Mouse (Mus musculus) limb, embryonic 11.5 days (tissue): Measurements from ENCODE around the gene Ddx27. TPM values are rescaled to one million over a fixed set of nuclear protein-coding genes. Genes with fewer than 3 reads are reported as not detected.

ENCODE experiments used
- ATAC-seq: fragments of 200-750 bp; cut with Nextera tagmentation; 2 replicates; pipeline ENCODE4 v1.8.0; 2017; ENCODE audit warnings: low read depth; ENCODE audit not compliant: insufficient number of reproducible peaks, low FRiP score, low TSS enrichment
- DNase-seq: peaks from one replicate; pipeline ENCODE4 v3.0.0-alpha.2; 2015; ENCODE audit warnings: low spot score
- H3K27ac ChIP-seq: fragments of 300-500 bp; sonication (generic); replicated peaks from 2 replicates; pipeline ENCODE4 v1.5.1; 2014; ENCODE audit warnings: low read depth, mild to moderate bottlenecking, low read length
- H3K27me3 ChIP-seq: fragments of 300-500 bp; sonication (generic); 2 replicates; pipeline ENCODE4 v1.6.1; 2014; ENCODE audit warnings: mild to moderate bottlenecking, low read length, mixed read lengths; ENCODE audit not compliant: control insufficient read depth, insufficient read depth
- H3K36me3 ChIP-seq: fragments of 300-500 bp; sonication (generic); 2 replicates; pipeline ENCODE4 v1.6.1; 2014; ENCODE audit warnings: mild to moderate bottlenecking, low read length, moderate library complexity, mixed read lengths; ENCODE audit not compliant: control insufficient read depth, insufficient read depth
- H3K4me1 ChIP-seq: fragments of 300-500 bp; sonication (generic); 2 replicates; pipeline ENCODE4 v1.6.1; 2014; ENCODE audit warnings: low read length, mixed read lengths; ENCODE audit not compliant: control insufficient read depth, insufficient read depth
- H3K4me2 ChIP-seq: fragments of 300-500 bp; sonication (generic); 2 replicates; pipeline ENCODE4 v1.6.1; 2014; ENCODE audit warnings: low read depth, mild to moderate bottlenecking, moderate library complexity; ENCODE audit not compliant: severe bottlenecking
- H3K4me3 ChIP-seq: fragments of 300-500 bp; sonication (generic); 2 replicates; pipeline ENCODE4 v1.5.1; 2014; ENCODE audit warnings: low read depth, low read length
- H3K9ac ChIP-seq: fragments of 300-500 bp; sonication (generic); 2 replicates; pipeline ENCODE4 v1.6.1; 2014; ENCODE audit warnings: mild to moderate bottlenecking, low read length
- H3K9me3 ChIP-seq: fragments of 300-500 bp; sonication (generic); 2 replicates; pipeline ENCODE4 v1.6.1; 2016; ENCODE audit warnings: low read length; ENCODE audit not compliant: control insufficient read depth
- WGBS: fragments of 180-500 bp; shearing (Covaris S2); extraction: QIAGEN DNeasy Blood & Tissue Kit; methylation state at CpG from one replicate; pipeline ENCODE4 v1.1.7; 2014; 5-methylcytosine and 5-hydroxymethylcytosine counted together
- polyA plus RNA-seq: library from polyadenylated mRNA; unstranded; fragments of >200 nt; fragmentation: Nextera tagmentation; extraction: Ambion mirVana; gene quantifications from 2 replicates; pipeline ENCODE4 v1.2.1, GENCODE M21; 2014

Gene Ddx27
- polyA plus RNA-seq, 1 experiment from 2014 or later: 49.3 TPM

GRCm38 (mm10) chr2:167078931-167079495 is 64.0 kb downstream of the Ddx27 start:
- no peak for ATAC-seq
- H3K27ac ChIP-seq: no peak overlapping the region
- 58% methylated on average over 9 of the region's 9 CpGs for WGBS

GRCm38 (mm10) chr2:167079535-167080257 is 64.7 kb downstream of the Ddx27 start:
- no peak overlapping the region for H3K4me3 ChIP-seq
- no peak for DNase-seq
- no peak for ATAC-seq

More at GRCm38 (mm10) chr2:167078931-167079495, 64.0 kb downstream of the Ddx27 start:
- Histone ChIP-seq H3K4me3 (no peak overlapping the region), H3K9me3 (no peaks in the 10 kb centered on the region), H3K4me2 (no peak overlapping the region), H3K4me1 (peaks cover 8% of the 10 kb centered on the region; the same call in 1 of the 2 replicates), H3K27me3 (no peaks in the 10 kb centered on the region), H3K9ac (no peak overlapping the region), H3K36me3 (no peaks in the 10 kb centered on the region)
- no peak for DNase-seq

GRCm38 (mm10) chr2:167080387-167080786 is 65.4 kb downstream of the Ddx27 start:
- no peak for ATAC-seq
- no peaks in the 10 kb centered on the region for H3K36me3 ChIP-seq
- peaks cover 8% of the 10 kb centered on the region; the same call in 1 of the 2 replicates for H3K4me1 ChIP-seq
- H3K27ac ChIP-seq: no peak overlapping the region
- no peak overlapping the region for H3K4me3 ChIP-seq
- H3K4me2 ChIP-seq: no peak overlapping the region
- no peak for DNase-seq
- no peak overlapping the region for H3K9ac ChIP-seq
- WGBS: 81% methylated on average over 3 of the region's 3 CpGs
- H3K27me3 ChIP-seq: no peaks in the 10 kb centered on the region
- no peaks in the 10 kb centered on the region for H3K9me3 ChIP-seq

More at GRCm38 (mm10) chr2:167079535-167080257, 64.7 kb downstream of the Ddx27 start:
- Histone ChIP-seq H3K4me1 (peaks cover 8% of the 10 kb centered on the region; the same call in 1 of the 2 replicates), H3K36me3 (no peaks in the 10 kb centered on the region), H3K27ac (no peak overlapping the region), H3K4me2 (no peak overlapping the region), H3K9ac (no peak overlapping the region), H3K27me3 (no peaks in the 10 kb centered on the region), H3K9me3 (no peaks in the 10 kb centered on the region)
- 53% methylated on average over 18 of the region's 18 CpGs for WGBS

- 69% methylated on average over 6 of the region's 6 CpGs for WGBS
- H3K4me1 ChIP-seq: peaks cover 8% of the 10 kb centered on the region; the same call in 1 of the 2 replicates
- no peak for DNase-seq
- no peak overlapping the region for H3K4me2 ChIP-seq
- ATAC-seq: no peak
- no peaks in the 10 kb centered on the region for H3K36me3 ChIP-seq
- H3K9me3 ChIP-seq: no peaks in the 10 kb centered on the region
- H3K27me3 ChIP-seq: no peaks in the 10 kb centered on the region
- H3K27ac ChIP-seq: no peak overlapping the region
- no peak overlapping the region for H3K9ac ChIP-seq
- no peak overlapping the region for H3K4me3 ChIP-seq
Observed at GRCm38 (mm10) chr2:167081135-167081534, 66.1 kb downstream of the Ddx27 start.

- Histone ChIP-seq H3K4me1 (peaks cover 8% of the 10 kb centered on the region; the same call in 1 of the 2 replicates), H3K9ac (peak overlapping the region; percentile 22; the same call in 1 of the 2 replicates), H3K9me3 (no peaks in the 10 kb centered on the region), H3K27ac (no peak overlapping the region), H3K36me3 (no peaks in the 10 kb centered on the region), H3K27me3 (no peaks in the 10 kb centered on the region), H3K4me3 (no peak overlapping the region), H3K4me2 (no peak overlapping the region)
- ATAC-seq (0 out of 2 replicates have a peak, but pooled peaks have one; percentile 31), DNase-seq (peak; percentile 61)
- 29% methylated on average over 4 of the region's 4 CpGs for WGBS
Observed at GRCm38 (mm10) chr2:167081639-167082038, 66.6 kb downstream of the Ddx27 start.

Other genes starting within 250 kb of the Ddx27 start
- 11.1 and 12.9 TPM in 2 replicates for gene Trp53rkb, start 222.7 kb upstream of the Ddx27 start, polyA plus RNA-seq
- gene Arfgef2, start 209.6 kb upstream of the Ddx27 start, polyA plus RNA-seq: 4.8 and 5.7 TPM in 2 replicates
- 224 and 226 TPM in 2 replicates for gene Cse1l, start 109.2 kb upstream of the Ddx27 start, polyA plus RNA-seq
- 100 and 108 TPM in 2 replicates for gene Stau1, start 18.9 kb upstream of the Ddx27 start, polyA plus RNA-seq
- gene Znfx1, start 47.8 kb downstream of the Ddx27 start, polyA plus RNA-seq: 4.7 and 5.6 TPM in 2 replicates
- gene Kcnb1, start 175.0 kb downstream of the Ddx27 start, polyA plus RNA-seq: 0.28 and 0.29 TPM in 2 replicates
- 18.0 and 19.6 TPM in 2 replicates for gene Ptgis, start 225.4 kb downstream of the Ddx27 start, polyA plus RNA-seq